Mouse (Mus musculus) limb, embryonic 10.5 days (tissue): ENCODE results near the gene Plcb4. TPM values are rescaled to one million over a fixed set of nuclear protein-coding genes. Genes with fewer than 3 reads are reported as not detected.
"Not testable (repeated sequence)": the region's sequence is repeated elsewhere in the genome, so short reads cannot be mapped to it uniquely, and the experiment has no call there.

Source experiments
- DNase-seq: peaks from one replicate; pipeline ENCODE4 v3.0.0-alpha.2; 2017; ENCODE audit warnings: low spot score
- H3K27ac ChIP-seq: fragments of 300-500 bp; sonication (generic); 2 replicates; pipeline ENCODE4 v1.5.1; 2016; ENCODE audit warnings: mild to moderate bottlenecking
- H3K27me3 ChIP-seq: fragments of 300-500 bp; sonication (generic); 2 replicates; pipeline ENCODE4 v1.6.1; 2016; ENCODE audit warnings: low read depth, mild to moderate bottlenecking; ENCODE audit not compliant: poor library complexity, severe bottlenecking
- H3K36me3 ChIP-seq: fragments of 300-500 bp; sonication (generic); 2 replicates; pipeline ENCODE4 v1.6.1; 2016; ENCODE audit warnings: mild to moderate bottlenecking, moderate library complexity
- H3K4me1 ChIP-seq: fragments of 300-500 bp; sonication (generic); 2 replicates; pipeline ENCODE4 v1.6.1; 2016
- H3K4me3 ChIP-seq: fragments of 300-500 bp; sonication (generic); 2 replicates; pipeline ENCODE4 v1.5.1; 2016; ENCODE audit warnings: mild to moderate bottlenecking, moderate library complexity
- H3K9me3 ChIP-seq: fragments of 300-500 bp; sonication (generic); replicated peaks from 2 replicates; pipeline ENCODE4 v1.6.1; 2016; ENCODE audit warnings: mild to moderate bottlenecking
- WGBS: fragments of 180-500 bp; shearing (Covaris S2); methylation state at CpG from one replicate; pipeline ENCODE4 v1.1.7; 2016; 5-methylcytosine and 5-hydroxymethylcytosine counted together
- polyA plus RNA-seq: library from polyadenylated mRNA; unstranded; fragments of >200 nt; fragmentation: Nextera tagmentation; extraction: Ambion mirVana; gene quantifications from 2 replicates; pipeline ENCODE4 v1.2.1, GENCODE M21; 2016

The Plcb4 gene
- polyA plus RNA-seq, 1 experiment from 2014 or later: 10.7 TPM

GRCm38 (mm10) chr2:135966871-135967557 lies 308.2 kb downstream of the Plcb4 start:
- peak; percentile 68 for DNase-seq
- Histone ChIP-seq H3K9me3 (no peaks in the 10 kb centered on the region), H3K4me1 (peaks cover 6% of the 10 kb centered on the region), H3K4me3 (no peak overlapping the region), H3K27ac (no peak overlapping the region), H3K27me3 (no peaks in the 10 kb centered on the region), H3K36me3 (no peaks in the 10 kb centered on the region)
- whole genome bisulfite sequencing: 61% methylated on average over 16 of the region's 16 CpGs

DNA sequence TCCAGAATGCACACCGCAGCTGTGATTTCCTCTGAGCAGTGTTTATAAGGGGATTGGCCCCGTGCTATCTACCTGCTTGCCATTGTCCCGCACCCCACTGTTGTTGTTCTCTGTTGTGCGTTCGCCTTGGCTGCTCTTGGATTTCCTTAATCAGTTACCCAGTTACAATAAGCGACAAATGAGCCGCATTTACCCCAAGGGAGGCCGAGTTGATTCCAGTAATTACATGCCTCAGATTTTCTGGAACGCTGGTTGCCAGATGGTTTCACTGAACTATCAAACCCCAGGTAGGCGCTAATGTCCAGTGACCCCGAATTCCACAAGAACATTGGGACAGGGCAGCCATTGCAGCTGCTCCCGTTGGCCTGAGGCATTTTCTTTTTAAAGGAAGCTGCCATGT lies 309.3 kb downstream of the Plcb4 start:
- WGBS: 82% methylated on average over 12 of the region's 12 CpGs
- H3K27ac ChIP-seq: no peak overlapping the region

DNA sequence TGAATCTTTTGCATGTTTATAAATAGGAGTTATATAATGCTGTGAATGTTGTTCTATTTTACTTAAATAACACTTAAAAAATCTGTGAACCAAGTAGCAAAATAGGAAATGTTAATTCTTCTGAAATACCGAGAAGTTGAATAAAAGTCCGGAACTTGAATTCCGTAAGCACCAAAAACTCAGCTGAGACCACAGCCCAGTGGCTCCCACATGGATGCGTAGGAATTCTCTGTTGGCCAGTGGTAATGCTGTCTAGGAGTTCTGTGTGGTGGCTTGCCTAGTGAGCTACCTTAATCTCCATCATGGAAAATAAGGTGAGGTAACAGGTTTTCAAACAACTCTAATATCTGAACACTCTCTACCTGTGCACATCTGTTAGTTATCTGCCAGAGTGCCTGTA lies 312.1 kb downstream of the Plcb4 start:
- DNase-seq: no peak
- 98% methylated on average over 4 of the region's 4 CpGs for WGBS
- Histone ChIP-seq H3K27me3 (no peaks in the 10 kb centered on the region), H3K9me3 (no peaks in the 10 kb centered on the region), H3K27ac (no peak overlapping the region), H3K4me3 (no peak overlapping the region), H3K36me3 (no peaks in the 10 kb centered on the region), H3K4me1 (peaks cover 4% of the 10 kb centered on the region)

More for the DNA sequence above, 309.3 kb downstream of the Plcb4 start:
- H3K9me3 ChIP-seq: no peaks in the 10 kb centered on the region
- no peak overlapping the region for H3K4me3 ChIP-seq
- DNase-seq: no peak
- H3K36me3 ChIP-seq: no peaks in the 10 kb centered on the region
- H3K27me3 ChIP-seq: no peaks in the 10 kb centered on the region
- peaks cover 4% of the 10 kb centered on the region for H3K4me1 ChIP-seq

DNA sequence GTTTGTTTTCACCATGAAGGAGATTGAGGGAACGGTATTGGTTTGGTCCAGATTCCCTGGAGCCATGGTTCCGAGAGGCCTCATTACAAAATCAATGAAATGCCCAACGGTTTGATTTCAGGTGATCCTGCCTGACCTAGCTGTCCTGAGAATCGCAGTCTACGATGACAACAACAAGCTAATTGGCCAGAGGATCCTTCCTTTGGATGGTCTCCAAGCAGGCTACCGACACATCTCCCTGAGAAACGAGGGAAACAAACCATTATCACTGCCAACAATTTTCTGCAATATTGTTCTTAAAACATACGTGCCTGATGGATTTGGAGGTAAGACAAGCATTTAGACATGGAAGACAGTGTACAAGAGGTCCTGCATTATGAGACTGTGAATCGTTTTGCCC lies 317.2 kb downstream of the Plcb4 start:
- H3K4me3 ChIP-seq: no peak overlapping the region
- H3K27ac ChIP-seq: no peak overlapping the region
- no peaks in the 10 kb centered on the region for H3K36me3 ChIP-seq
- DNase-seq: no peak
- WGBS: 93% methylated on average over 9 of the region's 9 CpGs
- H3K4me1 ChIP-seq: 0 out of 2 replicates have a peak, but pooled peaks cover 2% of the 10 kb centered on the region
- H3K9me3 ChIP-seq: no peaks in the 10 kb centered on the region
- H3K27me3 ChIP-seq: no peaks in the 10 kb centered on the region

GRCm38 (mm10) chr2:135978790-135979189 lies 320.0 kb downstream of the Plcb4 start:
- no peak overlapping the region for H3K4me3 ChIP-seq
- DNase-seq: no peak
- no peaks in the 10 kb centered on the region for H3K9me3 ChIP-seq
- WGBS: 80% methylated on average over 5 of the region's 5 CpGs
- H3K27me3 ChIP-seq: no peaks in the 10 kb centered on the region
- no peak overlapping the region for H3K27ac ChIP-seq
- H3K36me3 ChIP-seq: no peaks in the 10 kb centered on the region
- 0 out of 2 replicates have a peak, but pooled peaks cover 2% of the 10 kb centered on the region for H3K4me1 ChIP-seq

- Histone ChIP-seq H3K9me3 (no peaks in the 10 kb centered on the region), H3K27me3 (no peaks in the 10 kb centered on the region), H3K4me1 (0 out of 2 replicates have a peak, but pooled peaks cover 2% of the 10 kb centered on the region), H3K4me3 (no peak overlapping the region), H3K27ac (no peak overlapping the region), H3K36me3 (no peaks in the 10 kb centered on the region)
- 84% methylated on average over 1 of the region's 1 CpGs for WGBS
- DNase-seq: no peak
Observed at GRCm38 (mm10) chr2:135980428-135980827, 321.6 kb downstream of the Plcb4 start.

DNA sequence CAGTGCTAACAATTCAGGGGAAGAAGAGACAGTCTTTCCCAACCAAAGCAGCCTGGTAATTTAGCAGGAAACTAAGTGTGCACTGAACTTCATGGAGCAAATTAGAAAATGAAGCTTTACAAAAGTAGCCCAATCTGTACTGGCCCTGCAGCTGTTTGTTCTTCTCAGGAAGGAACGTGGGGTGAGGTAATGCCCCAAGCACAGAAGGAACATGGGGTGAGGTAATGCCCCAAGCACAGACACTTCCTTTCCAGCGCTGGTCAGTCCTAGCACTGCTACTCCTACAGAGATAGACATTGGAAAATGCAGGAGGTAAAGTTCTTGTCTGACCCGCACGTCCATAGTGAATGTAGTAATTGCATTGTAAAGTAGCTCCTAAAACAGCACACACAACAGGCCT lies 325.2 kb downstream of the Plcb4 start:
- WGBS: 91% methylated on average over 4 of the region's 4 CpGs
- no peaks in the 10 kb centered on the region for H3K9me3 ChIP-seq
- H3K36me3 ChIP-seq: no peaks in the 10 kb centered on the region
- no peaks in the 10 kb centered on the region for H3K27me3 ChIP-seq
- no peaks in the 10 kb centered on the region for H3K4me1 ChIP-seq
- no peak overlapping the region for H3K27ac ChIP-seq
- DNase-seq: no peak
- H3K4me3 ChIP-seq: no peak overlapping the region

DNA sequence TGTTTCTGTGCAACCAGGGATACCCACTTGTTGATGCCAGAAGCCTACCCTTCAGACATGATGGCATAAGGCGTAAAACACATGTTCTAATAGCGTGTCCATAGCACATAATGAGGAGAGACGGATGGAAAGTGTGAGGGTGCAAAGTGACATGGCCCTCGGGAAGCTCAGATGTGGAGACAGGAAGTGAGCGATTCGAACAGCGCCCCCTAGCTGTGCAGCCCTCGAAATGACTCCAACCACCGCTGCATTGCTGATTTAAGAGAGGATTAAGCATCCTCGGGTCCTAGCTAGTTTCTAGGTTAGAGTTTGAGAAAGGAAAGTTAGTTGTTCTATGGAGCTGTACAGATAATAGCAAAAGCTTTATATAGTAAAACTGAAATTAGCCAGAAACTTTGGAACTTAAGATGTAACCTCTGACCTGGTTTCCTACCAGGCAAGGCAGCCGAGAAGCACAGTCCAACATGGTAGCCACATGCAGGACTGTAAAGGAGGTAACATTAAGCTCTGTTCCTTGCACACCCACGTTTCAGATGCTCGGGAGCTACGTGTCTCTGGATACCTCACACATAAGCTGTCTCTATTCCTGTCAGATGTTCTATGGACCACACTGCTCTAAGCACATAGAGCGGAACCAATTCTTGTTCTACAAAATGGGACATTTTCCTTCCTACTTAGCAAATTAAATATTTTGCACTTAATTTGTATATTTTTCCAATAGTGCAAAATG lies 326.9 kb downstream of the Plcb4 start:
- Histone ChIP-seq H3K27me3 (no peaks in the 10 kb centered on the region), H3K4me1 (no peaks in the 10 kb centered on the region), H3K4me3 (no peak overlapping the region), H3K27ac (no peak overlapping the region), H3K9me3 (no peaks in the 10 kb centered on the region), H3K36me3 (no peaks in the 10 kb centered on the region)
- DNase-seq: no peak
- WGBS: 89% methylated on average over 15 of the region's 15 CpGs

DNA sequence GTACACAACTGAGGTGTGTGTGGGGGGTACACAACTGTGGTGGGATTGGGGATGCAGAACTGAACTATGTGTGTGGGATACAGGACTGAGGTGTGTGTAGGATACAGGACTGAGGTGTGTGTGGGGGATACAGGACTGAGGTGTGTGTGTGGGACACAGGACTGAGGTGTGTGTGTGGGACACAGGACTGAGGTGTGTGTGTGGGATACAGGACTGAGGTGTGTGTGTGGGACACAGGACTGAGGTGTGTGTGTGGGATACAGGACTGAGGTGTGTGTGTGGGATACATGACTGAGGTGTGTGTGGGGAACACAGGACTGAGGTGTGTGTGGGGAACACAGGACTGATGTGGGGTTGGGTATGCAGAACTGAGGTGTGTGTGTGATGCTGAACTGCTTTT lies 329.7 kb downstream of the Plcb4 start:
- not testable (repeated sequence) for DNase-seq, H3K9me3 ChIP-seq, H3K4me1 ChIP-seq, H3K27me3 ChIP-seq, H3K4me3 ChIP-seq, H3K36me3 ChIP-seq, H3K27ac ChIP-seq

DNA sequence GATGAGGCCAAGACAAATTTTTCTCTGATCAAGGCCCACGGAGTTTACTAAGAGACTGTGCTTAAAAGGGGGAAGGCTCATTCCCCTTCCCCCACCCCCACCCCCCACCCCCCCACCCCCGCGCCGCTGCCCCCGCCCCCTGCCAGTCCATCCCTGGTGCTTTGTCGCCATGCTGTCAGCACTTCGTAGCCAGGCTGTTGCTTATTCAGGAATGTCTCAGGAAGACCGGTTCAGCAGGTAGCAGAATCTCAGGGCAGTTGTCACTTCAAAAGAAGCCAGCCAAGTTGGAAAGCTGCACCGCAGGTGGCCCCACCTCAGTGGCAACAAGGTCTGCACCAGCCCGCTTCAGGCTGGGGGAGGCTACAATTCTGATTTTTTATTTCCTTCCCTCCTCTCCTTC lies 331.9 kb downstream of the Plcb4 start:
- not testable (repeated sequence) for H3K27ac ChIP-seq, H3K4me3 ChIP-seq, H3K36me3 ChIP-seq, H3K4me1 ChIP-seq, H3K27me3 ChIP-seq, H3K9me3 ChIP-seq, DNase-seq
- WGBS: 62% methylated on average over 10 of the region's 10 CpGs

- H3K4me1 ChIP-seq: no peaks in the 10 kb centered on the region
- H3K27me3 ChIP-seq: no peaks in the 10 kb centered on the region
- no peaks in the 10 kb centered on the region for H3K9me3 ChIP-seq
- no peak for DNase-seq
- no peak overlapping the region for H3K27ac ChIP-seq
- H3K4me3 ChIP-seq: no peak overlapping the region
- WGBS: 79% methylated on average over 11 of the region's 11 CpGs
- no peaks in the 10 kb centered on the region for H3K36me3 ChIP-seq
Observed at GRCm38 (mm10) chr2:135993314-135993713, 334.5 kb downstream of the Plcb4 start.

DNA sequence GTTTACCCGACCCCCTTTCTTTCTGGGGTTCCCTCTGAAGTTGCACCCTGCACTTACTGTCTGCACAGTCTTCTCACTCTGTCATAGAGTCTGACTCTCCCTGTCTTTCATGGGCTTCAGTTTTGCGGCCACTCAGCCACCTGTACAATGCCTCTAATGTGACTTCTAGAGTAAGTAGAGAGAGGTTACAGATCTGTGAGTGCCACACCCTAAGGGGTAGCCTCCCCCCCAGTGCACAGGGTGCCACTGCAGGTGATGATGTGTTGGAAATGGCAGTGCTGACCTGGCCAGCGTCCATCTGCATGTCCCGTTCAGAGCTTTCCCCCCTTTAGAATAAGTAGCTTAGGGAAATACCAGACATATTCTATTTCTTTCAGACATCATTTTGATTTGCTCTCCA lies 336.4 kb downstream of the Plcb4 start:
- no peak for DNase-seq
- Histone ChIP-seq H3K27me3 (no peaks in the 10 kb centered on the region), H3K4me3 (no peak overlapping the region), H3K4me1 (no peaks in the 10 kb centered on the region; the same call in 1 of the 2 replicates), H3K36me3 (no peaks in the 10 kb centered on the region), H3K27ac (no peak overlapping the region), H3K9me3 (no peaks in the 10 kb centered on the region)
- 90% methylated on average over 4 of the region's 4 CpGs for WGBS

GRCm38 (mm10) chr2:135996936-135997335 lies 338.1 kb downstream of the Plcb4 start:
- no peak overlapping the region for H3K4me3 ChIP-seq
- H3K4me1 ChIP-seq: no peaks in the 10 kb centered on the region; the same call in 1 of the 2 replicates
- H3K36me3 ChIP-seq: no peaks in the 10 kb centered on the region
- H3K27me3 ChIP-seq: no peaks in the 10 kb centered on the region
- no peaks in the 10 kb centered on the region for H3K9me3 ChIP-seq
- H3K27ac ChIP-seq: no peak overlapping the region
- no peak for DNase-seq
- 89% methylated on average over 6 of the region's 6 CpGs for WGBS
